Mouse (Mus musculus): Measurements from ENCODE around the gene Rasl11a. TPM values are rescaled to one million over a fixed set of nuclear protein-coding genes. Genes with fewer than 3 reads are reported as not detected.

The Rasl11a gene
- polyA plus RNA-seq, 1 experiment from 2014 or later, result 26.8 TPM

Other genes with a start within 250 kb of the Rasl11a start
- 27.9 and 28.7 TPM in 2 replicates for gene Usp12, start 50.1 kb upstream of the Rasl11a start, polyA plus RNA-seq (2015; fragmentation: Nextera tagmentation; extraction: Ambion mirVana)
- 548 and 585 TPM in 2 replicates for gene Rpl21, start 12.2 kb upstream of the Rasl11a start, polyA plus RNA-seq (2015; fragmentation: Nextera tagmentation; extraction: Ambion mirVana)
- gene Gtf3a, start 103.6 kb downstream of the Rasl11a start, polyA plus RNA-seq (2015; fragmentation: Nextera tagmentation; extraction: Ambion mirVana), result 132 TPM in 2 replicates
- 27.8 and 28.3 TPM in 2 replicates for gene Mtif3, start 118.7 kb downstream of the Rasl11a start, polyA plus RNA-seq (2015; fragmentation: Nextera tagmentation; extraction: Ambion mirVana)
- 13.3 and 15.0 TPM in 2 replicates for gene Lnx2, start 231.5 kb downstream of the Rasl11a start, polyA plus RNA-seq (2015; fragmentation: Nextera tagmentation; extraction: Ambion mirVana)
- gene Polr1d, start 232.0 kb downstream of the Rasl11a start, polyA plus RNA-seq (2015; fragmentation: Nextera tagmentation; extraction: Ambion mirVana), result 151 and 155 TPM in 2 replicates